Mouse (Mus musculus): ENCODE measurements at regions not wholly inside any gene's neighbourhood (a gene's known extent, or its start where the extent isn't known, plus 50 kb on each side); places are given as distances from the start of the nearest gene placed in this dataset.

- no peak for DNase-seq (ENCODE audit: extremely low read depth)
- H3K9ac ChIP-seq (ENCODE audit: insufficient read depth, low read depth): no peak overlapping the region
- peaks cover 3 to 6% of the 10 kb centered on the region in 2 experiments; a peak in 2 of 4 replicates for H3K4me1 ChIP-seq (ENCODE audit: control insufficient read depth in 1 of 2, insufficient read depth in 2 of 2)
- in situ Hi-C loops (cut with MboI; ENCODE audit: low pct_ligation_motif_present, low pct_unique_long_range_greater_than_20kb, low sequenced_read_pairs) (no loop called here), dilution Hi-C loops (cut with MboI; ENCODE audit: extremely low pct_ligation_motif_present, extremely low pct_unique_long_range_greater_than_20kb, low sequenced_read_pairs) (no loop called here)
- no peak overlapping the region for H3K4me3 ChIP-seq (replicated peaks in 1 of 3; ENCODE audit: low read depth in 2 of 3, low read length in 2 of 3, poor library complexity in 1 of 3)
- no peak overlapping the region for H3K4me2 ChIP-seq (ENCODE audit: insufficient read depth, low read depth, poor library complexity, severe bottlenecking)
- H3K9me3 ChIP-seq (replicated peaks; ENCODE audit: low read length): peaks cover 2% of the 10 kb centered on the region
- no peak overlapping the region for H3K27ac ChIP-seq (ENCODE audit: insufficient read depth, low read depth)
- no peaks in the 10 kb centered on the region for H3K36me3 ChIP-seq (replicated peaks in 1 of 2; ENCODE audit: control insufficient read depth in 1 of 2, insufficient read depth in 1 of 2, low read length in 1 of 2)
- H3K27me3 ChIP-seq (replicated peaks): no peaks in the 10 kb centered on the region
- TF ChIP-seq TBP (conservative IDR thresholded peaks at IDR 0.05; ENCODE audit: low read depth, low read length) (no peak), MYC (IDR thresholded peaks at IDR 0.05; ENCODE audit: low read depth, low read length) (no peak), EP300 (IDR thresholded peaks at IDR 0.05; ENCODE audit: low read length) (no peak)
- H3K79me2 ChIP-seq (replicated peaks; ENCODE audit: control insufficient read depth, extremely low read depth, insufficient read depth, poor library complexity, severe bottlenecking): no peaks in the 10 kb centered on the region
Measured at GRCm38 (mm10) chr5:91740159-91740537, 222.7 kb downstream of the Rchy1 start.

GRCm38 (mm10) chr5:91739433-91740158 is 222.2 kb downstream of the Parm1 start:
- H3K79me2 ChIP-seq (replicated peaks; ENCODE audit: control insufficient read depth, extremely low read depth, insufficient read depth, poor library complexity, severe bottlenecking): no peaks in the 10 kb centered on the region
- H3K27me3 ChIP-seq (replicated peaks): no peaks in the 10 kb centered on the region
- H3K36me3 ChIP-seq (replicated peaks in 1 of 2; ENCODE audit: control insufficient read depth in 1 of 2, insufficient read depth in 1 of 2, low read length in 1 of 2): no peaks in the 10 kb centered on the region
- TF ChIP-seq HCFC1 (IDR thresholded peaks at IDR 0.05; ENCODE audit: low read depth, low read length): no peak
- no peak for TF ChIP-seq RCOR1 (conservative IDR thresholded peaks at IDR 0.05; ENCODE audit: low read depth, low read length)
- H3K4me3 ChIP-seq (replicated peaks in 1 of 3; ENCODE audit: low read depth in 2 of 3, low read length in 2 of 3, poor library complexity in 1 of 3): no peak overlapping the region
- dilution Hi-C loops (cut with MboI; ENCODE audit: extremely low pct_ligation_motif_present, extremely low pct_unique_long_range_greater_than_20kb, low sequenced_read_pairs): no loop called here
- H3K9me3 ChIP-seq (replicated peaks; ENCODE audit: low read length): peaks cover 2% of the 10 kb centered on the region
- no peak overlapping the region for H3K4me2 ChIP-seq (ENCODE audit: insufficient read depth, low read depth, poor library complexity, severe bottlenecking)
- no peak overlapping the region for H3K9ac ChIP-seq (ENCODE audit: insufficient read depth, low read depth)
- H3K27ac ChIP-seq (ENCODE audit: insufficient read depth, low read depth): no peak overlapping the region
- H3K4me1 ChIP-seq (ENCODE audit: control insufficient read depth in 1 of 2, insufficient read depth in 2 of 2): peaks cover 3 to 6% of the 10 kb centered on the region in 2 experiments; a peak in 2 of 4 replicates
- in situ Hi-C loops (cut with MboI; ENCODE audit: low pct_ligation_motif_present, low pct_unique_long_range_greater_than_20kb, low sequenced_read_pairs): no loop called here
- DNase-seq (ENCODE audit: extremely low read depth): no peak

- dilution Hi-C loops (cut with MboI; ENCODE audit: extremely low pct_ligation_motif_present, extremely low pct_unique_long_range_greater_than_20kb, low sequenced_read_pairs) (no loop called here), in situ Hi-C loops (cut with MboI; ENCODE audit: low pct_ligation_motif_present, low pct_unique_long_range_greater_than_20kb, low sequenced_read_pairs) (no loop called here)
- Histone ChIP-seq H3K4me3 (replicated peaks in 1 of 3; ENCODE audit: low read depth in 2 of 3, low read length in 2 of 3, poor library complexity in 1 of 3) (no peak overlapping the region), H3K27me3 (replicated peaks) (no peaks in the 10 kb centered on the region), H3K4me2 (ENCODE audit: insufficient read depth, low read depth, poor library complexity, severe bottlenecking) (no peak overlapping the region), H3K4me1 (ENCODE audit: control insufficient read depth in 1 of 2, insufficient read depth in 2 of 2) (peaks cover 4 to 37% of the 10 kb centered on the region in 2 experiments), H3K27ac (ENCODE audit: insufficient read depth, low read depth) (no peak overlapping the region), H3K79me2 (replicated peaks; ENCODE audit: control insufficient read depth, extremely low read depth, insufficient read depth, poor library complexity, severe bottlenecking) (no peaks in the 10 kb centered on the region), H3K36me3 (replicated peaks in 1 of 2; ENCODE audit: control insufficient read depth in 1 of 2, insufficient read depth in 1 of 2, low read length in 1 of 2) (no peaks in the 10 kb centered on the region), H3K9me3 (replicated peaks; ENCODE audit: low read length) (no peaks in the 10 kb centered on the region), H3K9ac (ENCODE audit: insufficient read depth, low read depth) (no peak overlapping the region)
- TF ChIP-seq CHD2 (IDR thresholded peaks at IDR 0.05; ENCODE audit: low read length) (no peak), NRF1 (IDR thresholded peaks at IDR 0.05; ENCODE audit: low read depth, low read length) (no peak), HCFC1 (IDR thresholded peaks at IDR 0.05; ENCODE audit: low read depth, low read length) (no peak), ETS1 (conservative IDR thresholded peaks at IDR 0.05; ENCODE audit: low read depth, low read length) (no peak), ZMIZ1 (IDR thresholded peaks at IDR 0.05; ENCODE audit: low read depth, low read length) (no peak)
- no peak for DNase-seq (ENCODE audit: extremely low read depth)
Measured at GRCm38 (mm10) chr5:91732002-91732401, 214.6 kb downstream of the Parm1 start.
